Mouse (Mus musculus): ENCODE results near the gene Matk. TPM values are rescaled to one million over a fixed set of nuclear protein-coding genes. Genes with fewer than 3 reads are reported as not detected.

Gene Matk
- total RNA-seq, 2 experiments from 2014 or later: 1.8 to 2.1 TPM

DNA sequence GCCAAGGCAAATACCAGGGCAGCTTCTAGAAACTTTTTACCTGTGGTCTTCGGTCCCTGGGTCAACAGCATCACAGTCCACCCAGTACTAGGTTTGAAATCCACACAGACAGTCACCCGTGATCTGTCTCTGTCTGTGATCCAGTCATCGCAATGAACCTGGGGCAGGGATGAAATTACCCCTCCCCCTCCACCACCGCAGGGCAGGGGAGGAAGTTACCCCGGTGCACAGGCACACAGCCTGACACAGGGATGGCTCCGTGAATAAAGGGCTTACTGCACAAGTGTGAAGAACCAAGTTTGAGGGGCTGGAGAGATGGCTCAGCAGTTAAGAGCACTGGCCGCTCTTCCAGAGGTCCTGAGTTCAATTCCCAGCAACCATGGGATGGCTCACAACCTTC, 51.0 kb downstream of the Matk start:
- DNase-seq: no peak

DNA sequence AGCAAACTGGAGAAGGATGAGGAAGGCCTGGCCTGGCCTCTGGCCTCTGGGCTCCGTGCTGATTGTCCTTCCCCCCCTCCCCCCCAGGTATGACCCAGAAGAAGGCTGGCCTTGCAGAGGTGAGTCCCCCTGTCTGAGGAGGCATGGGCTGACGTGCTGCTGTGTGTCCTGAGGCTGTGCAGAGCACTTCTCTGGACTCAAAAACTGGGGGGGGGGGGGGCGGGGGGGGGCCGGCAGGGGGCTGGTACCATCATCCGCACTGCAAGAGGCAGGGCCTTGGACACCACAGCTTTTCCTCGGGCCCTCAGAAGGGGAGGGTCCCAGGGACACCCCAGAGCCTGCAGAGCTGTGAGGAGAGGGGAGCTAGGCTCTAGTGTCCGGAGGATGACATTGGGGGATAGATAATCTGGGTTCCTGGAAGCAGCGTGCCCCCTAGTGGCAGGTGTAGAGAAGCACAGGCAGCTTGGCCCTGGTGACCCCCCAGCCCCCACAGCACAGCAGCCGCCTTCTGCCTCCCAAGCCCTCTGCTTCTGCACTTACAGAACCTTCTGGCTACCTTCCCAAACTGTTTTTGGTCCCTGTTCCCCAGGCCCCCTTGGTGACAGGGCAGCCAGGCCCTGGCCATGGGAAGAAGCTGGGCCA, 52.0 kb downstream of the Matk start:
- peak; percentile 71 for DNase-seq

DNA sequence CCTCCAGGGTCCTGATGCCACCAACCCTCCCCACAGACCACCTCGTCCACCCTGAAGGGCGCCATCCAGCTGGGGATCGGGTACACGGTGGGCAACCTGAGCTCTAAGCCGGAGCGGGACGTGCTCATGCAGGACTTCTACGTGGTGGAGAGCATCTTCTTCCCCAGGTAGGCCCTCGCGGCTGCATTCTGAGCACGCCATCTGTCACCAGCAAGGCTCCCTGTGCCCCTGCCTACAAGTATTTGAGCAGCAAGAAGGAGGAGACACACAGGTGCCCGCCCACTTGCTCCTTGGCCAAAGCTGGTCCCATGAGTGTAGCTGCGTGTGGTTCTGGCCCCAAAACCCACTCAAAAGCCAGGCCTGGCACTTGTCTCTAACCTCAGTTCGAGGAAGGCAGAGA, 52.9 kb downstream of the Matk start:
- no peak for DNase-seq

DNA sequence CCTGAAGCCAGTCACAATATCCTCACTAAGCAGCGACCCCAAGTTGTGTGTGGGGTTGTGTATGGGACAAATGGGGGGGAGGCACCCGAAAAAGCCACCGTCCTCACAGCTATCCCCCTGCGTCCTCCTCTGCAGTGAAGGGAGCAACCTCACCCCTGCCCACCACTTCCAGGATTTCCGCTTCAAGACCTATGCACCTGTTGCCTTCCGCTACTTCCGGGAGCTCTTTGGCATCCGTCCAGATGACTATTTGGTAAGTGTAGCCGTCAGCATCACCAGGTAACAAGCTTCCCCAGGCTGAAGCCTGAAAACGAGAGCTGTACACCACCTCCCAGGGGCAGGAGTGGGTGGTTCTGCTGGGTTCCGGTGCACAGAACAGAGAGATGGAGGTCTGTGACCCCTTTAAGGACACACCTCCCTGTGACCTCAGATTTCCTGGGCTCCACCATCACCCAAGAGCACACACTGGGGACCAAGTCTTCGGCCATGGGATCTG, 53.5 kb downstream of the Matk start:
- DNase-seq: no peak

DNA sequence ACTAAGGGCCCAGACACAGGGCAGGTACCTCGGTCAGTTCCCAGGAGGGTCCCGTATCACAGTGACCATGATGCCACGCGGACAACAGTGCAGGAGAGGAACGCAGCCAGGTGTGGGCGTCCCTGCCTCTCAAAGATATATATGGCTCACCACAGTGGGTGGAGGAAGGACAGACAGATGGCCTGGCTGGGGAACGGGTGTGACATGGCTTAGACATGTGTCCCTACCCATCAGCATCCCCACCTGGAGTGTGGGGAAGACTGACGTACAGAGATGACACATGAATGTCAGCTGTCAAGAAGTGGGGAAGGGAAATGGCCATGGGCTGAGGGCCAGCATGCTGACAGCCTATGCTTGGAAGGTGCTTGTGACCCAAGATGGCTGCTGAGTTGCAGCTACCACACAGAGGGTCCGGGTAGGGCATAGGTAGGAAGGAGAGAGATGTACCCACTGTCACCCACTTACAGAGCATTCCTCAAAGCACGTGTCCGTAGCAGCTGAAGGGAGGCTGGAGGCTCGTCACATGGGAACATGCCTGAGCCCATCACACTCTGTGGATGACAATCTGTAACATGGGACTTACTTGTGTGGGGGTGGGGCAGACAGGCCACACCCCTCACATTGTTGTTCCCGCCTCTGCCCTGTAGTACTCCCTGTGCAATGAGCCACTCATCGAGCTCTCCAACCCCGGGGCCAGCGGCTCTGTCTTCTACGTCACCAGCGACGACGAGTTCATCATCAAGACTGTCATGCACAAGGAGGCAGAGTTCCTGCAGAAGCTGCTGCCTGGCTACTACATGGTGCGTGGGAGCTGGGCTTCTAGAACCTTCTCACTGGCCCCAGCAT, 54.3 kb downstream of the Matk start:
- DNase-seq: no peak

DNA sequence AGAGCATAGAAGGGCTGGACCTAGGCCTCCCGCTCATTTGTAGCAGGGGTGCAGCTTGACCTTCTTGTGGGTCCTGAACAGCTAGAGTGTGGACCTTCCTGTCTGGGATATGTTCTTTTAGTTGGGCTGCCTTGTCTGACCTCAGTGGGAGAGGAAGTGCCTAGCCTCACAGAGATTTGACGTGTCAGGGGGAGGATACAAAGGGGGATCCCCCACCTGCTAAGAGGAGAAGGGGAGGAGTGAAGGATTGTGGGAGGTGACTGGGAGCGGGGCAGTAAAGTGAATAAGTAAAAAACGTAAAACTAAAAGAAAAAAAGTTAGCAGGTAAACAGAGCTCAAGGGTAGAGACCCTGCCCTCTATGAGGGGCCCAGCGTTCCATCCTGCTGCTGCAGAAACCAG, 56.8 kb downstream of the Matk start:
- DNase-seq: no peak

Small RNA genes within 50 kb of the gene (microRNA-seq; reads per million reads assigned to microRNA genes)
- gene Mir3057: 12.5 reads per million, percentile 22 among the genes with 10 or more reads in this experiment

Other genes with a start within 250 kb of the Matk start
- gene Gng7, start 238.0 kb upstream of the Matk start, total RNA-seq (2021): 1 to 10 TPM; 5.4 to 6.4 TPM
- gene Diras1, start 227.3 kb upstream of the Matk start, total RNA-seq (2021): 1 to 10 TPM; 2.8 to 3.4 TPM
- gene Slc39a3, start 215.5 kb upstream of the Matk start, total RNA-seq (2021): 10 to 100 TPM; 28.5 to 32.8 TPM
- 100 to 1,000 TPM; 190 to 191 TPM for gene Sgta, start 192.8 kb upstream of the Matk start, total RNA-seq (2021)
- gene Thop1, start 182.9 kb upstream of the Matk start, total RNA-seq (2021): 10 to 100 TPM; 31.8 to 42.4 TPM
- gene Creb3l3, start 154.1 kb upstream of the Matk start, total RNA-seq (2021): 10 to 100 TPM; 18.1 to 42.6 TPM
- 100 to 1,000 TPM; 151 to 161 TPM for gene Map2k2, start 147.0 kb upstream of the Matk start, total RNA-seq (2021)
- 10 to 100 TPM; 61.1 to 66.6 TPM for gene Zbtb7a, start 117.7 kb upstream of the Matk start, total RNA-seq (2021)
- gene Pias4, start 85.0 kb upstream of the Matk start, total RNA-seq (2021): 10 to 100 TPM; 25.8 to 26.5 TPM
- gene Eef2, start 76.3 kb upstream of the Matk start, total RNA-seq (2021): 1,000 to 10,000 TPM; 1,466 to 1,521 TPM
- gene Dapk3, start 69.9 kb upstream of the Matk start, total RNA-seq (2021): 10 to 100 TPM; 55.3 to 55.6 TPM
- gene 4930442H23Rik, start 69.1 kb upstream of the Matk start, total RNA-seq (2021): not detected
- gene Nmrk2, start 50.9 kb upstream of the Matk start, total RNA-seq (2021): 1 to 10 TPM in 1 of 2 experiments, under 1 TPM in 1; 0.15 to 4.9 TPM
- 1 to 10 TPM; 2.5 to 4.6 TPM for gene Atcay, start 22.1 kb upstream of the Matk start, total RNA-seq (2021)
- gene Zfr2, start 19.8 kb upstream of the Matk start, total RNA-seq (2021): 10 to 100 TPM in 1 of 2 experiments, 1 to 10 TPM in 1; 7.4 to 11.9 TPM
- 100 to 1,000 TPM; 109 to 111 TPM for gene Mrpl54, start 14.0 kb downstream of the Matk start, total RNA-seq (2021)
- 10 to 100 TPM; 79.8 to 83.8 TPM for gene Apba3, start 14.0 kb downstream of the Matk start, total RNA-seq (2021)
- gene Tjp3, start 38.6 kb downstream of the Matk start, total RNA-seq (2021): 1 to 10 TPM; 1.9 to 3.0 TPM
- gene Pip5k1c, start 40.0 kb downstream of the Matk start, total RNA-seq (2021): 10 to 100 TPM; 39.2 to 48.9 TPM
- gene Cactin, start 68.2 kb downstream of the Matk start, total RNA-seq (2021): 10 to 100 TPM; 29.4 to 35.4 TPM
- gene Tbxa2r, start 75.8 kb downstream of the Matk start, total RNA-seq (2021): 10 to 100 TPM; 24.5 to 31.8 TPM
- 1 to 10 TPM; 3.6 to 4.0 TPM for gene Gipc3, start 90.3 kb downstream of the Matk start, total RNA-seq (2021)
- gene Hmg20b, start 97.5 kb downstream of the Matk start, total RNA-seq (2021): 10 to 100 TPM; 81.2 to 97.5 TPM
- 10 to 100 TPM; 17.8 to 22.8 TPM for gene Mfsd12, start 104.6 kb downstream of the Matk start, total RNA-seq (2021)
- gene 4930404N11Rik, start 112.9 kb downstream of the Matk start, total RNA-seq (2021): 1 to 10 TPM; 1.1 to 2.3 TPM
- 10 to 100 TPM; 42.1 to 51.7 TPM for gene Fzr1, start 125.6 kb downstream of the Matk start, total RNA-seq (2021)
- gene Dohh, start 131.5 kb downstream of the Matk start, total RNA-seq (2021): 10 to 100 TPM; 52.8 to 54.2 TPM
- 1 to 10 TPM; 1.1 to 1.6 TPM for gene Gm48551, start 131.5 kb downstream of the Matk start, total RNA-seq (2021)
- gene Gm48552, start 136.1 kb downstream of the Matk start, total RNA-seq (2021): 1 to 10 TPM in 1 of 2 experiments, under 1 TPM in 1; 0.45 to 1.9 TPM
- gene Smim24, start 140.1 kb downstream of the Matk start, total RNA-seq (2021): 1 to 10 TPM; 1.2 to 1.6 TPM
- 100 to 1,000 TPM in 1 of 2 experiments, 10 to 100 TPM in 1; 99.9 to 129 TPM for gene Nfic, start 202.7 kb downstream of the Matk start, total RNA-seq (2021)
- 1 to 10 TPM in 1 of 2 experiments, under 1 TPM in 1; 0.84 to 2.2 TPM for gene Celf5, start 229.8 kb downstream of the Matk start, total RNA-seq (2021)
- gene Ncln, start 243.5 kb downstream of the Matk start, total RNA-seq (2021): 10 to 100 TPM; 90.9 to 93.8 TPM
- gene S1pr4, start 247.2 kb downstream of the Matk start, total RNA-seq (2021): 1 to 10 TPM; 2.9 TPM